19 mouse cellular contexts compared by ENCODE assay signal in genomic region chr12:17493053-17493452, GRCm38 (mm10). TPM values are rescaled to one million over a fixed set of nuclear protein-coding genes. Genes with fewer than 3 reads are reported as not detected.
DNase-seq lines count a peak whose midpoint lies in the region; ATAC-seq and TF ChIP-seq lines count a peak whose summit lies in the region.
"Had no signal": no experiment of that assay in that cellular context is flagged by ENCODE, and none has a peak within 500 bp of the region (broad histone marks: within the 10 kb centered on the region; RNA-seq: fewer than 3 reads in every experiment).

No protein-coding gene starts in this region.

- DNase-seq in liver, postnatal 0 days = no peak
- peak; percentile 2 for DNase-seq in thymus, postnatal 14 days
- no peak for DNase-seq in thymus, postnatal 25 days
- no peak for DNase-seq in gastrocnemius, postnatal 14 days
- DNase-seq: cerebellum, adult 18-20 months; cerebellum, adult 9-11 months; cerebellum, postnatal 36 days; gastrocnemius, adult 2 months; gastrocnemius, postnatal 36 days; heart, postnatal 10 days had no signal

- H3K4me3 ChIP-seq in liver, embryonic 12.5 days = no peak overlapping the region
- H3K4me3 ChIP-seq in liver, postnatal 0 days (ENCODE audit: low read depth, low read length) = no peak overlapping the region
- H3K4me3 ChIP-seq: embryonic facial prominence, embryonic 13.5 days; forebrain, embryonic 10.5 days; gastrocnemius, adult 2 months; hindbrain, embryonic 12.5 days had no signal

- no peak overlapping the region for H3K4me2 ChIP-seq in liver, embryonic 12.5 days
- no peak overlapping the region for H3K4me2 ChIP-seq in liver, postnatal 0 days (ENCODE audit: low read depth, low read length)
- H3K4me2 ChIP-seq: embryonic facial prominence, embryonic 13.5 days; hindbrain, embryonic 12.5 days had no signal

- H3K27me3 ChIP-seq in liver, embryonic 12.5 days (replicated peaks) = peaks cover 27% of the 10 kb centered on the region
- H3K27me3 ChIP-seq in liver, postnatal 0 days (ENCODE audit: insufficient read depth, low read length) = no peaks in the 10 kb centered on the region
- H3K27me3 ChIP-seq: CH12.LX; embryonic facial prominence, embryonic 13.5 days; hindbrain, embryonic 12.5 days; Patski had no signal

- H3K9ac ChIP-seq in liver, embryonic 12.5 days = no peak overlapping the region
- no peak overlapping the region for H3K9ac ChIP-seq in liver, postnatal 0 days (replicated peaks)
- H3K9ac ChIP-seq: embryonic facial prominence, embryonic 13.5 days; hindbrain, embryonic 12.5 days had no signal

- ATAC-seq in liver, embryonic 12.5 days = peak; percentile 33; the same call in 1 of the 2 replicates
- ATAC-seq in liver, postnatal 0 days = no peak
- peak; percentile 48; the same call in 1 of the 2 replicates for ATAC-seq in erythroid progenitor cell, adult 5-6 weeks (replicated peaks; ENCODE audit: low FRiP score, poor library complexity, severe bottlenecking)
- ATAC-seq: activated CD4-positive, CD25-positive, alpha-beta regulatory T cell, adult 4 months; forebrain, embryonic 14.5 days; Patski had no signal

- no peak for TF ChIP-seq CTCF in liver, postnatal 0 days (IDR thresholded peaks at IDR 0.05; ENCODE audit: low read depth)

- no peak for TF ChIP-seq EP300 in liver, postnatal 0 days (IDR thresholded peaks at IDR 0.05; ENCODE audit: low read depth)

- peaks cover 44% of the 10 kb centered on the region for H3K4me1 ChIP-seq in liver, embryonic 12.5 days
- peaks cover 9% of the 10 kb centered on the region for H3K4me1 ChIP-seq in liver, postnatal 0 days (ENCODE audit: insufficient read depth)

- no peaks in the 10 kb centered on the region for H3K36me3 ChIP-seq in liver, embryonic 12.5 days
- H3K36me3 ChIP-seq in liver, postnatal 0 days (replicated peaks; ENCODE audit: insufficient read depth, low read length) = no peaks in the 10 kb centered on the region
- H3K36me3 ChIP-seq: embryonic facial prominence, embryonic 13.5 days; forebrain, embryonic 10.5 days; hindbrain, embryonic 12.5 days had no signal

- 63% methylated on average over 7 of the region's 7 CpGs for WGBS in liver, embryonic 12.5 days (ENCODE audit: insufficient replicate concordance)
- 77% methylated on average over 7 of the region's 7 CpGs for WGBS in liver, postnatal 0 days (ENCODE audit: insufficient replicate concordance)

- intact Hi-C loops in gastrocnemius, postnatal 14 days (cut with DNase I; ENCODE audit: low total_unique reads) = no loop called here

- no peaks in the 10 kb centered on the region for H3K9me3 ChIP-seq in liver, embryonic 12.5 days (replicated peaks)
- H3K9me3 ChIP-seq in liver, postnatal 0 days (ENCODE audit: low read length) = no peaks in the 10 kb centered on the region
- H3K9me3 ChIP-seq: embryonic facial prominence, embryonic 13.5 days; forebrain, embryonic 10.5 days; hindbrain, embryonic 12.5 days had no signal

- H3K27ac ChIP-seq in liver, embryonic 12.5 days = no peak overlapping the region
- no peak overlapping the region for H3K27ac ChIP-seq in liver, postnatal 0 days (ENCODE audit: low read depth)
- H3K27ac ChIP-seq: embryonic facial prominence, embryonic 13.5 days; forebrain, embryonic 10.5 days; gastrocnemius, adult 2 months; hindbrain, embryonic 12.5 days had no signal

RNA-seq across cellular contexts. Expression of gene Odc1, which starts 51.5 kb away (rescaled TPM):
- 587 and 597 TPM in 2 replicates for polyA plus RNA-seq in liver, embryonic 12.5 days (2016; fragmentation: Nextera tagmentation; extraction: Ambion mirVana)
- polyA plus RNA-seq in liver, postnatal 0 days (2015; fragmentation: Nextera tagmentation; extraction: Ambion mirVana) = 158 and 161 TPM in 2 replicates
- total RNA-seq in erythroid progenitor cell, adult 5-6 weeks (2015; ENCODE audit: low replicate concordance) = 1,351 and 1,432 TPM in 2 replicates
- 1,739 and 2,218 TPM in 2 replicates for total RNA-seq in erythroid progenitor cell, adult 5-6 weeks (2017; ENCODE audit: low replicate concordance)
- 10 to 100 TPM; 53.9 to 79.8 TPM for total RNA-seq in gastrocnemius, postnatal 14 days (2021)

Comparison
In these comparisons a context has a peak if more than half of its experiments do, and no peak if none do; other contexts are left out.
1. RNA of gene Odc1, which starts 51.5 kb away (total RNA-seq): 1,351 to 2,218 TPM in erythroid progenitor cell, adult 5-6 weeks; 53.9 to 79.8 TPM in gastrocnemius, postnatal 14 days; every median in the first group is over 10 times any median in the second.